In genomic region chr7:105773041-105773440, GRCm38 (mm10) we compare ENCODE assay signal across 14 mouse cellular contexts.
"Had no signal": no experiment of that assay in that cellular context is flagged by ENCODE, and none has a peak within 500 bp of the region (broad histone marks: within the 10 kb centered on the region; RNA-seq: fewer than 3 reads in every experiment).

No protein-coding gene starts in this region.

- H3K4me2 ChIP-seq: limb, embryonic 13.5 days; midbrain, embryonic 12.5 days; neural tube, embryonic 13.5 days had no signal

- DNase-seq: kidney, adult 8-10 months; kidney, postnatal 4 days; left cerebral cortex, postnatal 4 days; lung, adult 2 months; right cerebral cortex, adult 18-20 months; right cerebral cortex, postnatal 25 days; thymus, postnatal 4 days had no signal

- ATAC-seq: midbrain, embryonic 16.5 days had no signal

- H3K4me3 ChIP-seq: layer of hippocampus, adult 2 months; limb, embryonic 13.5 days; midbrain, embryonic 12.5 days; neural tube, embryonic 13.5 days had no signal

- H3K27me3 ChIP-seq: limb, embryonic 13.5 days; midbrain, embryonic 12.5 days; neural tube, embryonic 13.5 days had no signal

- H3K9ac ChIP-seq: limb, embryonic 13.5 days; liver, embryonic 14.5 days; midbrain, embryonic 12.5 days; neural tube, embryonic 13.5 days had no signal

- H3K9me3 ChIP-seq: limb, embryonic 13.5 days; midbrain, embryonic 12.5 days; neural tube, embryonic 13.5 days had no signal

- H3K27ac ChIP-seq: kidney, postnatal 0 days; layer of hippocampus, adult 2 months; limb, embryonic 13.5 days; liver, embryonic 14.5 days; midbrain, embryonic 12.5 days; neural tube, embryonic 13.5 days had no signal
